Mouse (Mus musculus) embryonic facial prominence, embryonic 12.5 days (tissue): ENCODE data around the gene Plppr3. TPM values are rescaled to one million over a fixed set of nuclear protein-coding genes. Genes with fewer than 3 reads are reported as not detected.

Source experiments
- ATAC-seq: fragments of 200-750 bp; cut with Nextera tagmentation; 2 replicates; pipeline ENCODE4 v1.8.0; 2017; ENCODE audit not compliant: insufficient number of reproducible peaks, insufficient read depth, low FRiP score, low TSS enrichment
- H3K27ac ChIP-seq: fragments of 300-500 bp; sonication (generic); 2 replicates; pipeline ENCODE4 v1.5.1; 2016; ENCODE audit warnings: mild to moderate bottlenecking
- H3K27me3 ChIP-seq: fragments of 300-500 bp; sonication (generic); 2 replicates; pipeline ENCODE4 v1.6.1; 2016; ENCODE audit warnings: mild to moderate bottlenecking, moderate library complexity
- H3K36me3 ChIP-seq: fragments of 300-500 bp; sonication (generic); 2 replicates; pipeline ENCODE4 v1.6.1; 2016; ENCODE audit warnings: mild to moderate bottlenecking
- H3K4me1 ChIP-seq: fragments of 300-500 bp; sonication (generic); 2 replicates; pipeline ENCODE4 v1.6.1; 2016
- H3K4me2 ChIP-seq: fragments of 300-500 bp; sonication (generic); replicated peaks from 2 replicates; pipeline ENCODE4 v1.6.1; 2016; ENCODE audit warnings: mild to moderate bottlenecking, moderate library complexity
- H3K4me3 ChIP-seq: fragments of 300-500 bp; sonication (generic); 2 replicates; pipeline ENCODE4 v1.5.1; 2016; ENCODE audit warnings: mild to moderate bottlenecking
- H3K9ac ChIP-seq: fragments of 300-500 bp; sonication (generic); 2 replicates; pipeline ENCODE4 v1.6.1; 2016; ENCODE audit warnings: mild to moderate bottlenecking, moderate library complexity
- H3K9me3 ChIP-seq: fragments of 300-500 bp; sonication (generic); 2 replicates; pipeline ENCODE4 v1.6.1; 2016; ENCODE audit warnings: mild to moderate bottlenecking, moderate library complexity
- WGBS: fragments of 180-500 bp; shearing (Covaris S2); methylation state at CpG from one replicate; pipeline ENCODE4 v1.1.7; 2016; 5-methylcytosine and 5-hydroxymethylcytosine counted together
- polyA plus RNA-seq: library from polyadenylated mRNA; unstranded; fragments of >200 nt; fragmentation: Nextera tagmentation; extraction: Ambion mirVana; gene quantifications from 2 replicates; pipeline ENCODE4 v1.2.1, GENCODE M21; 2016

Plppr3 gene
- polyA plus RNA-seq, 1 experiment from 2014 or later, result 169 TPM

DNA sequence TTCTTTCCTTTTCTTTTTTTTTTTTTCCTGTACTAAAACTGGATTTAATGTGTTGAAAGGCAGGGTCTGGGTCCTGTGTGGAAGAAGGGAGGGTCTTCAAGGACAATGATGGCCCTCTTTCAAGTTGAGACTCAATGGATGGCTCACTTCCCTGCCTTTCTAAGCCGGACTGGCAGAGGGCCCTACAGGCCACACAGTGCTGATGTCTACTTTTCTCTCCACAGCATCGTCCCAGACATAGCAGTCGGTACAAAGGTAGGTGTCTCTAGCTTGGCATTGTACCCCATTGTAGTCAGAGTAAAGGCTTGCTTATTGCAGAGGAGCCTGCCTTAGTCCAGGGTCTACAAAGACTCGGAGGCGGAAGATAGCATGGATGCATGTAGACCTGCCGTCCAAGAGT is 18.2 kb downstream of the Plppr3 start:
- peak overlapping the region; percentile 99 for H3K4me2 ChIP-seq
- 53% methylated on average over 6 of the region's 6 CpGs for WGBS
- peak overlapping the region; percentile 100 for H3K9ac ChIP-seq
- H3K4me1 ChIP-seq, result peaks cover 51% of the 10 kb centered on the region
- ATAC-seq, result no peak
- H3K27me3 ChIP-seq, result no peaks in the 10 kb centered on the region
- no peaks in the 10 kb centered on the region for H3K9me3 ChIP-seq
- H3K36me3 ChIP-seq, result peaks cover 46% of the 10 kb centered on the region
- H3K27ac ChIP-seq, result peak overlapping the region; percentile 68
- H3K4me3 ChIP-seq, result peak overlapping the region; percentile 99

DNA sequence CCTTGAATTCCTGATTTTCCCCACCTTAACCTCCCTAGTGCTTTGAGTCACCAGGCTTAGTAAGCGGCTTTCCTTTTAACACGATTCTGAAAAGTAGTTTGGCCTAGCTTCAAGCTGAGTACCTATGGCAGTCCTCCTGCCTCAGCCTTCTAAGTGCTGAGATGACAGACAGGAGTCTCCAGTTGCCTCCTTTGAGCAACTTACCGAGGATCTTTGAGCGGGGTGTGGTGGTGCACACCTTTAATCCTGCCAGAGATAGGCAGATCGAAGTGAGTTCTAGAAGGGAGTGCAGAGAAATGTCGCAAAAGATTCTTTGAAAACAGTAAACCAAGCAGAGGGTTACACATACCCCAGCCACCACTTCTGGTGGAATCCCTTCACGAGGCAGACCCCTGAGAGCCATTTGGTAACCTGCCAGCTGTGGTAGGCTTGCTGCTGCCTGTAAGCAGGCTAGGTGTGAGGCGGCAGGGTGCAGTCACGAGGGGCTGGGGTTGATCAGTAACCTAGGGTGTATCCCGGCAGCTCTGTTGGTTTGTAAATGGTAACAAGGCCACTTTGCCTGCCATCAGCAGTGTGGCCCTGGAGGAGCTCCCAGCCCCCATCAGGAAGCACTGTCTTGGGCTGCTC is 18.8 kb downstream of the Plppr3 start:
- peaks cover 40% of the 10 kb centered on the region for H3K36me3 ChIP-seq
- H3K4me2 ChIP-seq, result peak overlapping the region; percentile 99
- H3K27me3 ChIP-seq, result no peaks in the 10 kb centered on the region
- peak overlapping the region; percentile 99 for H3K4me3 ChIP-seq
- peak overlapping the region; percentile 100 for H3K27ac ChIP-seq
- H3K9me3 ChIP-seq, result no peaks in the 10 kb centered on the region
- H3K4me1 ChIP-seq, result peaks cover 54% of the 10 kb centered on the region
- 5% methylated on average over 10 of the region's 10 CpGs for WGBS
- no peak for ATAC-seq
- H3K9ac ChIP-seq, result peak overlapping the region; percentile 100

DNA sequence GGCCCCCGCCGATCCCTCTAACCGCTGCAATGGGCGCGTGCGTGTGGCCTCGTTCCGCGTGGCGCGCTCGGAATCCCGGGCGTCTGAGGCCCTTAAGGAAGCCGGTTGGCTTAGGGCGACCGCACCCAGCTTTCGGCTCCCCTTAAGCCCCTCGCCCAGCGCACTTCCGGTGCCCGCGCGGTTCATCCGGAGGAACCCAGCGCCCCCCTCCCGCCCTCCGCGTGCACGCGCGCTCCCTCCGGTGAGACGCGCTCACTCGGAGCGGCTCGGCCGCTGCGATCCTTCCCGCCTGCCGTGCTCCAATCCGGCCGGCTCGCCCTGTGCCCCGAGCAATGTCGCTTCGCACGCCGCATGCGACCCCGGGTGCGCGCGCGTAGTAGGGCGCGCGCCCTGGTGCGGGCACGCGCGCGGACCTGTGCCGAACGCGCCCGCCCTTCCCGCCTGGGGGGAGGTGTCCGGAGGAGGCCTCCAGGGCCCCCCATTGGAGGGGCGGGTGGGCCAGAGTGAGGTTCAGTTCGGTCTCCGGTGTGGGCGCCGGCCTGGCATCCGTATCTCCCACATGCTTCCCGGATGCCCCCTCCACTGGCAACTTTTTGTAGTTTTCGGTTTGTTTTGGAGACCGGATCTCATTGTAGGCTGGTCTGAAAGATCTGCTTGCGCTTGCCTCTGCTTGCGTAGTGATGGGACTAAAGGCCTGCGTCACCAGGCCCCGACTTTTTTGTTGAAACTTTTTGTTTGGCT is 19.5 kb downstream of the Plppr3 start:
- no peaks in the 10 kb centered on the region for H3K9me3 ChIP-seq
- H3K27me3 ChIP-seq, result no peaks in the 10 kb centered on the region
- under 1% methylated on average over 83 of the region's 83 CpGs for WGBS
- H3K4me2 ChIP-seq, result peak overlapping the region; percentile 99
- peaks cover 54% of the 10 kb centered on the region for H3K4me1 ChIP-seq
- peak overlapping the region; percentile 99 for H3K4me3 ChIP-seq
- H3K9ac ChIP-seq, result peak overlapping the region; percentile 100
- H3K27ac ChIP-seq, result peak overlapping the region; percentile 100
- peak; percentile 6; the same call in 1 of the 2 replicates for ATAC-seq
- peaks cover 33% of the 10 kb centered on the region for H3K36me3 ChIP-seq

DNA sequence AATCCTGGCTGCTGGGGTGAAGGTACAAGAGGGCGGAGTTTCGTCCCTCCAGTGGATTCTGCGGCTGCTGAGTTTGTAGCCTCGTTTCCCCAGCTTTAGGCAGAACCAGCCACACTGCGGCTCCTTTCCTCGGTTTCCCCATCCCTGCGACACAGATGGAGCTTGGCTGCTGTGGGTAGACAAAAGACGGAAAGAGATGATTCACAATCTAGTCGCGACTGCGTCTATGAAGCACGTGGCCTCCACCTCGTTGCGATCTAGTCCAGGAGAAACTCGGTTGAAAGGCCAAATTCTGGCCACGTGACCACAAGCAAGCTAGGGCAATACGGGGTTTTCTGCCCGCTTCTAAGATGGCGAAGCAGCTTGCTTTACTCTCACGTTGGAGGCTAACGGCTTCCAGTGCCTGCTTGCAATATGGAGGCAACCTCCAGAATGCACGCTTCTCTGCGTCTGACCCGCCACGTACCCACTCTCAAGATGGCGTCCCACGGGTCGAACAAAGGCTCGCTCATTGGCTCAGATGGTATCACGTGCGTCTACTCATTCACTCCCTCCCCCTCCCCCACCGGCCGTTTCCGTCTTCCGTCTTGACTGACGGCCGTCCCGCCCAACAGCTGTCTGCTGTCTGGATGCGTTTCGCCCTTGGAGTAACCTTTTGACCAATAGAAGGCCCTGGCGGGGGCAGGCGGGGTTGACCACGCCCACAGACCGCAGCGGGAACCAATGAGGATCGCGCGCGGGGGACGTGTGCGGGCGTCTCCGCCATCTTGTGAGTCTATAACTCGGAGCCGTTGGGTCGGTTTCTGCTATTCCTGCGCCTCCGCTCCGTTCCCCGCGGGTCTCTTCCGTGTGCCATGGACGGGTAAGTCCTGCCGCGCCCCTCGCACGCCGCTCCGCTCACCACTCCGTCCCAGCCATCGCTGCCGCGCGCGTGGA is 20.3 kb downstream of the Plppr3 start, which contains the start of gene Ptbp1:
Gene Ptbp1, plus strand, starts transcription at position 568 of the 936 bp plus-strand sequence.
- H3K4me2 ChIP-seq, result peak within 1 kb of the TSS; percentile 99
- ATAC-seq, result peak; percentile 89
- peak within 1 kb of the TSS; percentile 100 for H3K9ac ChIP-seq
- no peaks in the 10 kb centered on the region for H3K9me3 ChIP-seq
- H3K4me3 ChIP-seq, result peak within 1 kb of the TSS; percentile 99
- peaks cover 25% of the 10 kb centered on the region for H3K36me3 ChIP-seq
- H3K27ac ChIP-seq, result peak within 1 kb of the TSS; percentile 100
- peaks cover 54% of the 10 kb centered on the region for H3K4me1 ChIP-seq
- no peaks in the 10 kb centered on the region for H3K27me3 ChIP-seq
- under 1% methylated on average over 75 of the region's 75 CpGs for WGBS

DNA sequence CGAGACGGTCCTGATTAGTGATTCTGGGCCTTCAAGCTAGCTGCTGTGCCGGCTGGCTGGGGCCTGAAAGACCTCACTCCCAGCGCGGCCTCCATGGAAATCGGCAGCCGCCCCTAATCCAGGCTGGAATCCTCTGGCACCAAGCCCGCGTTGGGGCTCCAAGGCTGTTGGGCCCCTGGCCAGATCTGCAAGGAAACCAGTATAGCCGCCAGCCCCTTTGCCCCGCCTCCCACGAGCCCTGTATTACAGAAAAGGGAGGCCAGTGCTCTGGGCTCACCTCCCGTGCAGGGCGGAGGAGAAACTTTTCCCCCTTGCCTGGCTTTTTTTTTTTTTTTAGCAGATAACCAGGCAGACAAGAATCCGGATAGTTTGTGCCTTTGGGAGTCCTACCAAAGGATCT is 21.0 kb downstream of the Plppr3 start:
- peaks cover 49% of the 10 kb centered on the region for H3K4me1 ChIP-seq
- peak overlapping the region; percentile 99 for H3K4me2 ChIP-seq
- H3K27ac ChIP-seq, result peak overlapping the region; percentile 100
- 0% methylated on average over 15 of the region's 15 CpGs for WGBS
- peaks cover 17% of the 10 kb centered on the region for H3K36me3 ChIP-seq
- H3K27me3 ChIP-seq, result no peaks in the 10 kb centered on the region
- H3K4me3 ChIP-seq, result peak overlapping the region; percentile 99
- peak overlapping the region; percentile 53 for H3K9ac ChIP-seq
- no peaks in the 10 kb centered on the region for H3K9me3 ChIP-seq
- peak; percentile 65 for ATAC-seq

DNA sequence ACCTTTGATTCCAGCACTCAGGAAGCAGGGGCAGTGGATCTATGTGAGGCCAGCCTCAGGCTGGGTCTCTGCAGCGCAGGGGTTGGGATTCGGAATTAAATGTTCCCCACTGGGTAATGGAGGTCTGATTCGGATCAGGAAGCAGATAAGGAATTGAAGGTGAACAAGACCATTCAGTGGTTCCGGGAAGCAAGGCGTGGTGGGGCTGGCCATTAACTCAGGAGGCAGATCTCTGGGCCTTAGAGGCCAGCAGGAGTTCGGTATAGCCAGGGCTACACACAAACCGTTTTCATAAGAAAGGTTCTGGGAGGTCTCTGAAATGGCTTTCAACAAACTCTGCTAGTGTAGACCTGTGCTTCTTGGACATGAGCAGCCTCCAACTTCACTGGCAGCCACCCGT is 21.6 kb downstream of the Plppr3 start:
- H3K4me2 ChIP-seq, result peak overlapping the region; percentile 99
- H3K4me1 ChIP-seq, result peaks cover 43% of the 10 kb centered on the region
- peak overlapping the region; percentile 99 for H3K4me3 ChIP-seq
- peak overlapping the region; percentile 53 for H3K9ac ChIP-seq
- 22% methylated on average over 8 of the region's 8 CpGs for WGBS
- H3K27me3 ChIP-seq, result no peaks in the 10 kb centered on the region
- peaks cover 16% of the 10 kb centered on the region for H3K36me3 ChIP-seq
- H3K9me3 ChIP-seq, result no peaks in the 10 kb centered on the region
- H3K27ac ChIP-seq, result peak overlapping the region; percentile 100
- ATAC-seq, result no peak

DNA sequence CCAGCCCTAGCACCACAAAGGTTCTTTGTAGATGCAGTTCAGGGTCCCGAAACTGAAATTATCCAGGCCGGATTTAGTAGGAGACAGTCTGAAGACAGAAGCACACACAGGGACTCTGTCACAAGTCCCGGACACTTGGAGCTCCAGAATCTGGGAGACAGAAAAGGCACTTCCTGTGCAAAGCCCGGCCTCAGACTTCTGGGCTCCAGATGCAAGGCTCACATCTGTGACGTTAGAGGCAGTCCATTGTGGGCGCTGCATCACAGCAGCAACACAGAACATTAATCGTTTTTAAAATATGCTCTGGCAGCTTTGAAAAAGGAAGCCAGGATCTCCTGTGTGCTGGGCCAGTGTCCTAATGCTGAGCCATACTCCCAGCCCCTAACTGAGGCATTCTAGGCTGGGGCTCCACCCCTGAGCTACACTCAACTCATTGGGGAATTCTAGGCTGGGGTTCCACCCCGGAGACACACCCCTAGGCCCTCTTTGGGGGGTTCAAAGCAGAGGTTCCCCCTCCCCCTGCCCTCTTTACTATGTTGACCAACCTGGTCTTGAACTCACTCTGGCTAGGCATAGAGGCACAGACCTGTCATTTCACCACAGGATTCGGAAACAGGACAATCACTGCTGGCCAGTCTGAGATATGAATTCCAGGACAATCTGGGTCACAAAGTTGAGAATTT is 22.2 kb downstream of the Plppr3 start:
- no peaks in the 10 kb centered on the region for H3K9me3 ChIP-seq
- no peak for ATAC-seq
- peaks cover 37% of the 10 kb centered on the region for H3K4me1 ChIP-seq
- H3K27ac ChIP-seq, result peak overlapping the region; percentile 100
- H3K4me2 ChIP-seq, result peak overlapping the region; percentile 99
- 34% methylated on average over 9 of the region's 9 CpGs for WGBS
- peaks cover 10% of the 10 kb centered on the region for H3K36me3 ChIP-seq
- H3K4me3 ChIP-seq, result peak overlapping the region; percentile 15; the same call in 1 of the 2 replicates
- H3K9ac ChIP-seq, result peak overlapping the region; percentile 53
- no peaks in the 10 kb centered on the region for H3K27me3 ChIP-seq

DNA sequence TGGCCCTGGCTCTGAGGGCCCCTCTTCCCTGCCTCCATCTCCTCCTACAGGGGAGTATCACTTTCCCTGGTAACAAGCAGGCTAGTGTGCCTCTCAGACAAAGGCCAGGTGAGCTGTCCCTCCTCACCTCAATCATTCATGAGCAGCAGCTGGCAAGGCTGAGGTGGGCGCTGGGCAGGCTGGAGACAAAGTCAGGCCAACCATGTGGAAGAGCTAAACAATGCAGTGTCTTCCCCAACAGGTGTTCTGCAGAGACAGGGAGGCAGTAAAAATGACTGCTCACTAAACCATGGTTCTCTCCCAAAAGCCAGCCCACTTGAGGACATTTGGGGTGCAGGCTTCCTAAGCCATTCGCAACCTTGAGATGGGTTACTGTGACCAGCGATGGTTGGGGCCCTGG is 22.8 kb downstream of the Plppr3 start:
- no peaks in the 10 kb centered on the region for H3K9me3 ChIP-seq
- H3K27me3 ChIP-seq, result no peaks in the 10 kb centered on the region
- H3K4me1 ChIP-seq, result peaks cover 32% of the 10 kb centered on the region
- WGBS, result 59% methylated on average over 3 of the region's 3 CpGs
- H3K9ac ChIP-seq, result peak overlapping the region; percentile 53; the same call in 1 of the 2 replicates
- 0 out of 2 replicates have a peak overlapping the region, but pooled peaks have one; percentile 15 for H3K4me3 ChIP-seq
- ATAC-seq, result no peak
- peak overlapping the region; percentile 100 for H3K27ac ChIP-seq
- H3K36me3 ChIP-seq, result peaks cover 5% of the 10 kb centered on the region
- peak overlapping the region; percentile 99 for H3K4me2 ChIP-seq

DNA sequence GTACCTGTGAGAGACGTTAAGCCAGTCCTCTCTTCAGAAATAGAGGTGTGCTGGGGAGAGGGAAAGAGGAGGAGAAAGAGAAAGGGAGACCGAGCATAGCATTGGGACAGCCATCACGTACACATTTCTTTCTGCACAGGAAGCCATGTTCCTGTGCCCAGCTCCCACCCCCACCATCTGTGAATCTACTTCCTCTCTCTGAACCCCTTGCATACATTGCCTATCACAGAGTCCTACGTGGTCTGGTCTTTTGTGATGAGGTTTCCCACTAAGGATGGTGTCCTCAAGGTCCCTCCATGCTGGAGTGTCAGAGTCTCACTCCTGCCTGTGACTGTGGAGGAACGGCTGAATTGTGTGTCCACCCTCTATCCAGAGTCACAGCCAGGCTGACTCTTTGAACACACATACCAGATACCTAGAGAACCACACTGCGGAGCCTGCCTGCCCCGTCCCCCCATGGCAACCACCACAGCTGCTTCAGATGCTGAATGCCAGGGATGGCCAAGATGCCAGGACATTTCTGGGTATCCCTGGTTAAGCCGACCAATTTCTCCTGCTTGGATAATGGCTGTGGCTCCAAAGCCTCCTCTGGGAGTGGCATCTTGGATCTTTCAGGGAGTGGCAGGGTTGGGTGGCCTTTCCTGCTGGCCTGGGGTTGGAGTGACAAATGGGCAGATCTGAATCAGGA is 24.3 kb downstream of the Plppr3 start:
- no peak overlapping the region for H3K4me2 ChIP-seq
- no peak overlapping the region for H3K27ac ChIP-seq
- no peaks in the 10 kb centered on the region for H3K36me3 ChIP-seq
- no peak overlapping the region for H3K9ac ChIP-seq
- WGBS, result 86% methylated on average over 8 of the region's 8 CpGs
- no peaks in the 10 kb centered on the region for H3K9me3 ChIP-seq
- no peak for ATAC-seq
- no peaks in the 10 kb centered on the region for H3K27me3 ChIP-seq
- H3K4me1 ChIP-seq, result peaks cover 22% of the 10 kb centered on the region
- no peak overlapping the region for H3K4me3 ChIP-seq

DNA sequence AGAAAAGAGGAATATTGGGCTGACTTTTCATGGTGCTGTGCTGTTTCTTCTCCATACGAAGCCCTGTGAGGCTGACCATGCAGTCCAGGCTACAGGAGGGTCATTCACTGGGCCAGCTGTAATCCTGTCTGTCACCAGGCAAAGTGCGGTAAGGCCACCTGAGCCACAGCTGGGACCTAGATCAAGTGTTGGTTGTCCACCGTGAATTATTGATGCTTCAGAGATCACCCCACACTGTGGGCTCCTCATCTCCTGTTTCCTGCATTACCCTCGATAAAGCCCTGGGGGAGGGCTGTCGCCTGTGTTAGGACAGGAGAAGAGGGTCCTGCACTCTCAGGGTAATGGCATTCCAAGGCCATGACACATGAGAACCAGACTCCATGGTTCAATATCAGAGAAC is 27.9 kb downstream of the Plppr3 start:
- Histone ChIP-seq H3K36me3 (no peaks in the 10 kb centered on the region), H3K4me1 (peaks cover 22% of the 10 kb centered on the region), H3K9ac (no peak overlapping the region), H3K9me3 (no peaks in the 10 kb centered on the region), H3K27ac (no peak overlapping the region), H3K4me2 (no peak overlapping the region), H3K27me3 (no peaks in the 10 kb centered on the region), H3K4me3 (no peak overlapping the region)
- WGBS, result 54% methylated on average over 5 of the region's 5 CpGs
- ATAC-seq, result no peak
